In genomic region chr19:4219943-4220342, GRCm38 (mm10) we compare ENCODE assay signal across 22 mouse cellular contexts. TPM values are rescaled to one million over a fixed set of nuclear protein-coding genes. Genes with fewer than 3 reads are reported as not detected.
DNase-seq lines count a peak whose midpoint lies in the region; ATAC-seq and TF ChIP-seq lines count a peak whose summit lies in the region.
"Had no signal": no experiment of that assay in that cellular context is flagged by ENCODE, and none has a peak within 500 bp of the region (broad histone marks: within the 10 kb centered on the region; RNA-seq: fewer than 3 reads in every experiment).

No protein-coding gene starts in this region.

- TF ChIP-seq POLR2A in bone marrow, adult 2 months (IDR thresholded peaks at IDR 0.05; ENCODE audit: borderline replicate concordance, control insufficient read depth, low read depth, low read length), result no peak
- TF ChIP-seq POLR2A in thymus, adult 2 months (IDR thresholded peaks at IDR 0.05; ENCODE audit: control insufficient read depth, extremely low read depth, insufficient read depth, low read length, poor library complexity), result no peak

- H3K27ac ChIP-seq in kidney, embryonic 15.5 days, result peak overlapping the region; percentile 66; the same call in 1 of the 2 replicates
- H3K27ac ChIP-seq in bone marrow, adult 2 months (ENCODE audit: control insufficient read depth, insufficient read depth, low read depth, low read length, poor library complexity), result peak overlapping the region; percentile 26
- H3K27ac ChIP-seq in intestine, embryonic 14.5 days (ENCODE audit: low read depth), result peak overlapping the region; percentile 58; the same call in 1 of the 2 replicates
- H3K27ac ChIP-seq in stomach, embryonic 14.5 days (ENCODE audit: low read length), result peak overlapping the region; percentile 80; the same call in 1 of the 2 replicates
- H3K27ac ChIP-seq in left cerebral cortex, adult 2 months, result no peak overlapping the region
- H3K27ac ChIP-seq in thymus, adult 2 months (ENCODE audit: control insufficient read depth, insufficient read depth, low read length), result no peak overlapping the region
- H3K27ac ChIP-seq: hindbrain, embryonic 13.5 days had no signal

- no peak overlapping the region; the same call in 1 of the 2 replicates for H3K4me2 ChIP-seq in kidney, embryonic 15.5 days
- peak overlapping the region; percentile 25 for H3K4me2 ChIP-seq in intestine, embryonic 14.5 days (ENCODE audit: low read length)
- H3K4me2 ChIP-seq in stomach, embryonic 14.5 days (replicated peaks; ENCODE audit: low read depth, low read length), result no peak overlapping the region
- H3K4me2 ChIP-seq: hindbrain, embryonic 13.5 days had no signal

- WGBS in kidney, embryonic 15.5 days, result 88% methylated on average over 6 of the region's 6 CpGs
- 65% methylated on average over 6 of the region's 6 CpGs for WGBS in bone marrow, adult 2 months
- WGBS in intestine, embryonic 14.5 days, result 85% methylated on average over 6 of the region's 6 CpGs
- 87% methylated on average over 6 of the region's 6 CpGs for WGBS in stomach, embryonic 14.5 days
- WGBS in thymus, adult 2 months, result 77% methylated on average over 6 of the region's 6 CpGs

- ATAC-seq in kidney, embryonic 15.5 days (replicated peaks; ENCODE audit: low FRiP score), result no peak
- no peak for ATAC-seq in intestine, embryonic 14.5 days (replicated peaks; ENCODE audit: low FRiP score, low TSS enrichment, low read depth)
- ATAC-seq in stomach, embryonic 14.5 days (ENCODE audit: insufficient number of reproducible peaks, insufficient read depth, low FRiP score, low read depth), result no peak

- peaks cover 76% of the 10 kb centered on the region for H3K4me1 ChIP-seq in kidney, embryonic 15.5 days
- peaks cover 17% of the 10 kb centered on the region for H3K4me1 ChIP-seq in bone marrow, adult 2 months (ENCODE audit: control insufficient read depth, insufficient read depth, low read length)
- H3K4me1 ChIP-seq in intestine, embryonic 14.5 days (replicated peaks; ENCODE audit: control insufficient read depth, insufficient read depth, low read length), result peaks cover 68% of the 10 kb centered on the region
- H3K4me1 ChIP-seq in stomach, embryonic 14.5 days (ENCODE audit: control insufficient read depth, insufficient read depth, low read length), result peaks cover 59% of the 10 kb centered on the region
- peaks cover 45% of the 10 kb centered on the region for H3K4me1 ChIP-seq in thymus, adult 2 months (replicated peaks; ENCODE audit: control insufficient read depth, insufficient read depth, low read length)

- H3K4me3 ChIP-seq in kidney, embryonic 15.5 days (replicated peaks), result no peak overlapping the region
- no peak overlapping the region for H3K4me3 ChIP-seq in bone marrow, adult 2 months (replicated peaks; ENCODE audit: control insufficient read depth, low read depth, low read length)
- H3K4me3 ChIP-seq in intestine, embryonic 14.5 days (ENCODE audit: low read depth, low read length), result no peak overlapping the region
- H3K4me3 ChIP-seq in stomach, embryonic 14.5 days (ENCODE audit: low read depth, low read length), result no peak overlapping the region
- no peak overlapping the region for H3K4me3 ChIP-seq in left cerebral cortex, adult 2 months
- H3K4me3 ChIP-seq in thymus, adult 2 months (ENCODE audit: control insufficient read depth, insufficient read depth, low read length), result no peak overlapping the region
- H3K4me3 ChIP-seq: hindbrain, embryonic 13.5 days had no signal

- H3K9me3 ChIP-seq in kidney, embryonic 15.5 days (replicated peaks), result no peaks in the 10 kb centered on the region
- H3K9me3 ChIP-seq in intestine, embryonic 14.5 days (ENCODE audit: control insufficient read depth, low read length), result no peaks in the 10 kb centered on the region
- no peaks in the 10 kb centered on the region for H3K9me3 ChIP-seq in stomach, embryonic 14.5 days (ENCODE audit: control insufficient read depth, low read depth, low read length)
- H3K9me3 ChIP-seq: G1E; hindbrain, embryonic 13.5 days had no signal

- no peak overlapping the region for H3K9ac ChIP-seq in kidney, embryonic 15.5 days
- H3K9ac ChIP-seq in intestine, embryonic 14.5 days (ENCODE audit: low read length), result no peak overlapping the region
- H3K9ac ChIP-seq in stomach, embryonic 14.5 days (replicated peaks; ENCODE audit: low read depth, low read length), result no peak overlapping the region

- intact Hi-C loops in left cerebral cortex, adult 2 months (cut with DNase I), result no loop called here

- no peaks in the 10 kb centered on the region for H3K27me3 ChIP-seq in kidney, embryonic 15.5 days
- H3K27me3 ChIP-seq in intestine, embryonic 14.5 days (replicated peaks; ENCODE audit: control insufficient read depth, insufficient read depth, low read length), result no peaks in the 10 kb centered on the region
- no peaks in the 10 kb centered on the region for H3K27me3 ChIP-seq in stomach, embryonic 14.5 days (ENCODE audit: control insufficient read depth, insufficient read depth, low read length)
- peaks cover 12% of the 10 kb centered on the region for H3K27me3 ChIP-seq in thymus, adult 2 months (ENCODE audit: control insufficient read depth, insufficient read depth, low read length)

- TF ChIP-seq CTCF in bone marrow, adult 2 months (IDR thresholded peaks at IDR 0.05; ENCODE audit: control insufficient read depth, insufficient read depth, low read length), result no peak
- TF ChIP-seq CTCF in left cerebral cortex, adult 2 months (IDR thresholded peaks at IDR 0.05), result no peak
- TF ChIP-seq CTCF in thymus, adult 2 months (IDR thresholded peaks at IDR 0.05; ENCODE audit: borderline replicate concordance, control insufficient read depth, extremely low read depth, insufficient read depth, low read length, poor library complexity), result no peak

- DNase-seq in kidney, adult 11 months, result no peak
- no peak for DNase-seq in intestine, embryonic 14.5 days (ENCODE audit: low spot score)
- no peak for DNase-seq in left cerebral cortex, adult 2 months (ENCODE audit: extremely low spot score in 1 of 2, low spot score in 2 of 2)
- DNase-seq in thymus, adult 2 months, result no peak
- DNase-seq: adrenal gland, postnatal 10 days; cerebellum, adult 9-10 months; embryo, embryonic 11 days; gastrocnemius, postnatal 10 days; kidney, adult 8-10 months; layer of hippocampus, postnatal 36 days; retina, postnatal 1 day had no signal

- H3K36me3 ChIP-seq in kidney, embryonic 15.5 days, result peaks cover 11% of the 10 kb centered on the region; the same call in 1 of the 2 replicates
- H3K36me3 ChIP-seq in intestine, embryonic 14.5 days (ENCODE audit: control insufficient read depth, insufficient read depth, low read length), result peaks cover 7% of the 10 kb centered on the region
- no peaks in the 10 kb centered on the region for H3K36me3 ChIP-seq in stomach, embryonic 14.5 days (ENCODE audit: control insufficient read depth, insufficient read depth, low read length)
- H3K36me3 ChIP-seq in thymus, adult 2 months (ENCODE audit: control insufficient read depth, insufficient read depth, low read length), result no peaks in the 10 kb centered on the region
- H3K36me3 ChIP-seq: G1E; hindbrain, embryonic 13.5 days had no signal

RNA-seq across cellular contexts. Expression of gene AC109138.7, which starts 5.8 kb away (rescaled TPM):
- polyA plus RNA-seq in kidney, embryonic 15.5 days (2015; fragmentation: Nextera tagmentation; extraction: Ambion mirVana), result not detected in 2 replicates
- not detected in 2 replicates for polyA plus RNA-seq in bone marrow, adult 2 months (2011; ENCODE audit: insufficient read depth, insufficient read length, low replicate concordance, missing spikeins)
- not detected in 2 replicates for polyA plus RNA-seq in intestine, embryonic 14.5 days (2014; fragmentation: Nextera tagmentation; extraction: Ambion mirVana)
- not detected in 2 replicates for polyA plus RNA-seq in stomach, embryonic 14.5 days (2014; fragmentation: Nextera tagmentation; extraction: Ambion mirVana)
- not detected for total RNA-seq in left cerebral cortex, adult 2 months (2021)
- polyA plus RNA-seq in thymus, adult 2 months (2012; rRNA removed), result not detected in 2 replicates
- total RNA-seq: adrenal gland, postnatal 10 days; G1E; gastrocnemius, postnatal 10 days; layer of hippocampus, postnatal 36 days; liver, adult 2 months; monocyte, adult 5-6 weeks had no signal
- polyA plus RNA-seq: heart, embryonic 14.5 days; hindbrain, embryonic 13.5 days; liver, adult 2 months; lung, embryonic 16.5 days; neural tube, embryonic 14.5 days; small intestine, adult 2 months had no signal

RNA-seq across cellular contexts. Expression of gene Clcf1, which starts 5.9 kb away (rescaled TPM):
- polyA plus RNA-seq in kidney, embryonic 15.5 days (2015; fragmentation: Nextera tagmentation; extraction: Ambion mirVana), result 5.1 and 6.8 TPM in 2 replicates
- polyA plus RNA-seq in bone marrow, adult 2 months (2011; ENCODE audit: insufficient read depth, insufficient read length, low replicate concordance, missing spikeins), result 10.3 and 25.4 TPM in 2 replicates
- 6.9 and 7.5 TPM in 2 replicates for polyA plus RNA-seq in intestine, embryonic 14.5 days (2014; fragmentation: Nextera tagmentation; extraction: Ambion mirVana)
- polyA plus RNA-seq in stomach, embryonic 14.5 days (2014; fragmentation: Nextera tagmentation; extraction: Ambion mirVana), result 7.3 and 8.3 TPM in 2 replicates
- 1 to 10 TPM; 1.3 to 2.1 TPM for total RNA-seq in left cerebral cortex, adult 2 months (2021)
- polyA plus RNA-seq in thymus, adult 2 months (2012; rRNA removed), result 32.9 and 36.1 TPM in 2 replicates
- polyA plus RNA-seq: G1E had no signal

RNA-seq across cellular contexts. Expression of gene Pold4, which starts 11.8 kb away (rescaled TPM):
- polyA plus RNA-seq in kidney, embryonic 15.5 days (2015; fragmentation: Nextera tagmentation; extraction: Ambion mirVana), result 23.2 and 27.4 TPM in 2 replicates
- polyA plus RNA-seq in bone marrow, adult 2 months (2011; ENCODE audit: insufficient read depth, insufficient read length, low replicate concordance, missing spikeins), result 31.7 and 54.7 TPM in 2 replicates
- 30.8 and 30.9 TPM in 2 replicates for polyA plus RNA-seq in intestine, embryonic 14.5 days (2014; fragmentation: Nextera tagmentation; extraction: Ambion mirVana)
- 25.5 and 26.3 TPM in 2 replicates for polyA plus RNA-seq in stomach, embryonic 14.5 days (2014; fragmentation: Nextera tagmentation; extraction: Ambion mirVana)
- 10 to 100 TPM; 15.4 to 17.6 TPM for total RNA-seq in left cerebral cortex, adult 2 months (2021)
- polyA plus RNA-seq in thymus, adult 2 months (2012; rRNA removed), result 104 and 117 TPM in 2 replicates

RNA-seq across cellular contexts. Expression of gene Rad9a, which starts 18.5 kb away (rescaled TPM):
- polyA plus RNA-seq in kidney, embryonic 15.5 days (2015; fragmentation: Nextera tagmentation; extraction: Ambion mirVana), result 37.2 and 38.2 TPM in 2 replicates
- polyA plus RNA-seq in bone marrow, adult 2 months (2011; ENCODE audit: insufficient read depth, insufficient read length, low replicate concordance, missing spikeins), result 24.2 and 39.8 TPM in 2 replicates
- polyA plus RNA-seq in intestine, embryonic 14.5 days (2014; fragmentation: Nextera tagmentation; extraction: Ambion mirVana), result 33.2 and 38.3 TPM in 2 replicates
- polyA plus RNA-seq in stomach, embryonic 14.5 days (2014; fragmentation: Nextera tagmentation; extraction: Ambion mirVana), result 33.3 and 33.5 TPM in 2 replicates
- total RNA-seq in left cerebral cortex, adult 2 months (2021), result 10 to 100 TPM in 1 of 2 experiments, 1 to 10 TPM in 1; 8.7 to 10.1 TPM
- polyA plus RNA-seq in thymus, adult 2 months (2012; rRNA removed), result 119 and 143 TPM in 2 replicates

RNA-seq across cellular contexts. Expression of gene Ppp1ca, which starts 28.1 kb away (rescaled TPM):
- polyA plus RNA-seq in kidney, embryonic 15.5 days (2015; fragmentation: Nextera tagmentation; extraction: Ambion mirVana), result 953 and 971 TPM in 2 replicates
- 121 and 204 TPM in 2 replicates for polyA plus RNA-seq in bone marrow, adult 2 months (2011; ENCODE audit: insufficient read depth, insufficient read length, low replicate concordance, missing spikeins)
- 837 and 863 TPM in 2 replicates for polyA plus RNA-seq in intestine, embryonic 14.5 days (2014; fragmentation: Nextera tagmentation; extraction: Ambion mirVana)
- 759 and 780 TPM in 2 replicates for polyA plus RNA-seq in stomach, embryonic 14.5 days (2014; fragmentation: Nextera tagmentation; extraction: Ambion mirVana)
- total RNA-seq in left cerebral cortex, adult 2 months (2021), result 100 to 1,000 TPM; 293 to 306 TPM
- 897 and 1,014 TPM in 2 replicates for polyA plus RNA-seq in thymus, adult 2 months (2012; rRNA removed)

Comparison
In these comparisons a context has a peak if more than half of its experiments do, and no peak if none do; other contexts are left out.
1. H3K27ac ChIP-seq: peak in kidney, embryonic 15.5 days (single experiment), bone marrow, adult 2 months (single experiment), intestine, embryonic 14.5 days (single experiment) and stomach, embryonic 14.5 days (single experiment); none in left cerebral cortex, adult 2 months (single experiment) and thymus, adult 2 months (single experiment).